Mouse (Mus musculus): ENCODE measurements around the gene Eif2ak4. TPM values are rescaled to one million over a fixed set of nuclear protein-coding genes. Genes with fewer than 3 reads are reported as not detected.

Eif2ak4 gene
- polyA plus RNA-seq, 1 experiment from 2014 or later, result 14.0 TPM

DNA sequence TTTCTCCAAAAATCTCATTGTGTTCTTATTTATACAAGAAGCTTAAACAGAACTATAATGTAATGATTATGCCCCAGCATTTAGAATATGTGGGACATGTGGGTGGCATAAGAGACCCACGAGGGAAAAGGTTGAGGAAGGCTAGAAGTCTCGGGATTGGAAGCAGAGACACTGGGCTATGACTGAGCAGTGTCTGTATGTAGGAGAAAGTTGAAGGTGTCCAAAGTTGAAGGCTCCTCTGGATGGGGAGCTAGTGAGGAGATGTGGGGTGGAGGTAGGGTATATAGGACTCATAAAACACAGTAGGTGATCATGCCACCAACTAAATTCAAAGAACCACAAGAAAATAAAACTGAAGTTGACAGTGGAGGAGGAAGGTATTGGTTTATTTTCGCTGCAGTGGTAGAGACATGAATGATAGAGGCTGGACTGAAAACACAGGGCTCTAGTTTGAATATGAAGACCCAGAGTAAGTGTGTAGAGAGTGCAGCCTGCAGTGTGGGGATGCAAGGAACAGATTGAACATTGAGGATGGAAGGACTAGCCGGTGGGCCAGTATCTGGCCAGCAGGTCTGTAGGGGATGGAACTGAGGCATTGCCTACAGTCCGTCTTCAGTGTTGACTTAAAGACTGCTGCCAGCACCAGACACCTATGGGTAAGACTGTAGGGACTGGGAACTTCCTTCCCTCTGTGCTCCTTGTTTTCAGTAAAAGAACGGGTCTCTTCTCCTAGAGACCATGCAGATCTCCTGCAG, 27.4 kb downstream of the Eif2ak4 start:
- H3K36me3 ChIP-seq (ENCODE audit: control insufficient read depth, insufficient read depth, low read length), result peaks cover 26% of the 10 kb centered on the region; the same call in 1 of the 2 replicates
- H3K27me3 ChIP-seq (replicated peaks; ENCODE audit: control insufficient read depth, insufficient read depth, low read length), result no peaks in the 10 kb centered on the region
- ATAC-seq (replicated peaks; ENCODE audit: low FRiP score), result no peak
- no peaks in the 10 kb centered on the region for H3K9me3 ChIP-seq (ENCODE audit: control insufficient read depth, low read length)
- no peak for DNase-seq (ENCODE audit: low spot score)
- WGBS, result 86% methylated on average over 6 of the region's 6 CpGs
- H3K4me1 ChIP-seq (replicated peaks; ENCODE audit: control insufficient read depth, insufficient read depth, low read length), result no peaks in the 10 kb centered on the region
- no peak overlapping the region for H3K4me2 ChIP-seq
- H3K4me3 ChIP-seq (ENCODE audit: low read depth, low read length), result no peak overlapping the region
- no peak overlapping the region for H3K27ac ChIP-seq (ENCODE audit: low read depth, low read length)
- no peak overlapping the region for H3K9ac ChIP-seq (ENCODE audit: low read depth, low read length)

GRCm38 (mm10) chr2:118418076-118418475, 29.7 kb downstream of the Eif2ak4 start:
- no peak overlapping the region for H3K9ac ChIP-seq (ENCODE audit: low read depth, low read length)
- H3K27ac ChIP-seq (ENCODE audit: low read depth, low read length), result no peak overlapping the region
- peaks cover 23% of the 10 kb centered on the region; the same call in 1 of the 2 replicates for H3K36me3 ChIP-seq (ENCODE audit: control insufficient read depth, insufficient read depth, low read length)
- H3K27me3 ChIP-seq (replicated peaks; ENCODE audit: control insufficient read depth, insufficient read depth, low read length), result no peaks in the 10 kb centered on the region
- no peaks in the 10 kb centered on the region for H3K4me1 ChIP-seq (replicated peaks; ENCODE audit: control insufficient read depth, insufficient read depth, low read length)
- ATAC-seq (replicated peaks; ENCODE audit: low FRiP score) (no peak), DNase-seq (ENCODE audit: low spot score) (no peak)
- WGBS, result 86% methylated on average over 4 of the region's 4 CpGs
- no peak overlapping the region for H3K4me3 ChIP-seq (ENCODE audit: low read depth, low read length)
- H3K9me3 ChIP-seq (ENCODE audit: control insufficient read depth, low read length), result no peaks in the 10 kb centered on the region
- H3K4me2 ChIP-seq, result no peak overlapping the region

DNA sequence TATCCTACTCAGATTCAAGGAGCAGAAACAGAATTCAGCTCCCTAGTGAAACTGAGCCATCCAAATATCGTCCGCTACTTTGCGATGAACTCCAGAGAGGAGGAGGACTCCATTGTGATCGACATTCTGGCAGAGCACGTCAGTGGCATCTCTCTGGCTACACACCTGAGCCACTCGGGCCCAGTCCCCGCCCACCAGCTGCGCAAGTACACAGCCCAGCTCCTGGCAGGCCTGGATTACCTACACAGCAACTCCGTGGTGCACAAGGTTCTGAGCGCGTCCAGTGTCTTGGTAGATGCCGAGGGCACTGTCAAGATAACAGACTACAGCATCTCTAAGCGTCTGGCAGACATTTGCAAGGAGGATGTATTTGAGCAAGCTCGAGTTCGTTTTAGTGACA, 33.5 kb downstream of the Eif2ak4 start:
- Histone ChIP-seq H3K4me1 (replicated peaks; ENCODE audit: control insufficient read depth, insufficient read depth, low read length) (no peaks in the 10 kb centered on the region), H3K9ac (ENCODE audit: low read depth, low read length) (no peak overlapping the region), H3K9me3 (ENCODE audit: control insufficient read depth, low read length) (no peaks in the 10 kb centered on the region), H3K4me2 (no peak overlapping the region), H3K4me3 (ENCODE audit: low read depth, low read length) (no peak overlapping the region), H3K27ac (ENCODE audit: low read depth, low read length) (no peak overlapping the region), H3K36me3 (ENCODE audit: control insufficient read depth, insufficient read depth, low read length) (peaks cover 19% of the 10 kb centered on the region; the same call in 1 of the 2 replicates), H3K27me3 (replicated peaks; ENCODE audit: control insufficient read depth, insufficient read depth, low read length) (no peaks in the 10 kb centered on the region)
- 88% methylated on average over 15 of the region's 15 CpGs for WGBS
- ATAC-seq (replicated peaks; ENCODE audit: low FRiP score) (no peak), DNase-seq (ENCODE audit: low spot score) (no peak)

DNA sequence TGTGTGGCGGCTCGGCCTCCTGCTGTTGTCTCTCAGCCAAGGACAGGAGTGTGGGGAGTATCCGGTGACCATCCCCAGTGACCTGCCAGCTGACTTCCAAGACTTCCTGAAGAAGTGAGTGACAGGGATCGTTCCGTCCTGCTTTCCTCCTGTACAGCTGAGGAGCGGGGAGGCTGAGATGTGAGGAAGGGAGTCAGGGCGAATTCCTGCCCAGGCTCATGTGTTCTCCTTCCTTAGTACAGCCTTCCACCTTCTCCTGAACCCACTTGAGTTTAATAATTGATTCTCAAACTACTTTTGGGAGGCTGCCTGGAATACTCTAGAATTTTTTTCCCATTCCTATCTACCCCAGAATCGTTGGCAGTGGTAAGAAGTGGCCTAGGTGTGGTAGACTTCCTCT, 34.0 kb downstream of the Eif2ak4 start:
- no peaks in the 10 kb centered on the region for H3K4me1 ChIP-seq (replicated peaks; ENCODE audit: control insufficient read depth, insufficient read depth, low read length)
- H3K27ac ChIP-seq (ENCODE audit: low read depth, low read length), result no peak overlapping the region
- H3K36me3 ChIP-seq (ENCODE audit: control insufficient read depth, insufficient read depth, low read length), result peaks cover 17% of the 10 kb centered on the region; the same call in 1 of the 2 replicates
- 86% methylated on average over 8 of the region's 8 CpGs for WGBS
- no peaks in the 10 kb centered on the region for H3K27me3 ChIP-seq (replicated peaks; ENCODE audit: control insufficient read depth, insufficient read depth, low read length)
- no peak overlapping the region for H3K4me3 ChIP-seq (ENCODE audit: low read depth, low read length)
- H3K4me2 ChIP-seq, result no peak overlapping the region
- H3K9ac ChIP-seq (ENCODE audit: low read depth, low read length), result no peak overlapping the region
- H3K9me3 ChIP-seq (ENCODE audit: control insufficient read depth, low read length), result no peaks in the 10 kb centered on the region
- DNase-seq (ENCODE audit: low spot score), result no peak
- no peak for ATAC-seq (replicated peaks; ENCODE audit: low FRiP score)

- Histone ChIP-seq H3K9ac (ENCODE audit: low read depth, low read length) (no peak overlapping the region), H3K4me1 (replicated peaks; ENCODE audit: control insufficient read depth, insufficient read depth, low read length) (no peaks in the 10 kb centered on the region), H3K36me3 (ENCODE audit: control insufficient read depth, insufficient read depth, low read length) (peaks cover 17% of the 10 kb centered on the region), H3K9me3 (ENCODE audit: control insufficient read depth, low read length) (no peaks in the 10 kb centered on the region), H3K27me3 (replicated peaks; ENCODE audit: control insufficient read depth, insufficient read depth, low read length) (no peaks in the 10 kb centered on the region), H3K27ac (ENCODE audit: low read depth, low read length) (no peak overlapping the region), H3K4me3 (ENCODE audit: low read depth, low read length) (no peak overlapping the region), H3K4me2 (no peak overlapping the region)
- ATAC-seq (replicated peaks; ENCODE audit: low FRiP score) (no peak), DNase-seq (ENCODE audit: low spot score) (no peak)
- 87% methylated on average over 6 of the region's 6 CpGs for WGBS
These were observed 39.9 kb downstream of the Eif2ak4 start for GRCm38 (mm10) chr2:118428296-118428695.

GRCm38 (mm10) chr2:118429297-118429696, 40.9 kb downstream of the Eif2ak4 start:
- WGBS, result 68% methylated on average over 9 of the region's 9 CpGs
- no peak overlapping the region for H3K27ac ChIP-seq (ENCODE audit: low read depth, low read length)
- no peaks in the 10 kb centered on the region for H3K9me3 ChIP-seq (ENCODE audit: control insufficient read depth, low read length)
- H3K4me1 ChIP-seq (replicated peaks; ENCODE audit: control insufficient read depth, insufficient read depth, low read length), result no peaks in the 10 kb centered on the region
- no peaks in the 10 kb centered on the region for H3K27me3 ChIP-seq (replicated peaks; ENCODE audit: control insufficient read depth, insufficient read depth, low read length)
- no peak for ATAC-seq (replicated peaks; ENCODE audit: low FRiP score)
- no peak overlapping the region for H3K9ac ChIP-seq (ENCODE audit: low read depth, low read length)
- peaks cover 25% of the 10 kb centered on the region for H3K36me3 ChIP-seq (ENCODE audit: control insufficient read depth, insufficient read depth, low read length)
- no peak overlapping the region for H3K4me2 ChIP-seq
- no peak for DNase-seq (ENCODE audit: low spot score)
- no peak overlapping the region for H3K4me3 ChIP-seq (ENCODE audit: low read depth, low read length)

GRCm38 (mm10) chr2:118430630-118431029, 42.2 kb downstream of the Eif2ak4 start:
- Histone ChIP-seq H3K36me3 (ENCODE audit: control insufficient read depth, insufficient read depth, low read length) (peaks cover 27% of the 10 kb centered on the region), H3K4me1 (replicated peaks; ENCODE audit: control insufficient read depth, insufficient read depth, low read length) (no peaks in the 10 kb centered on the region), H3K4me2 (no peak overlapping the region), H3K9ac (ENCODE audit: low read depth, low read length) (no peak overlapping the region), H3K4me3 (ENCODE audit: low read depth, low read length) (no peak overlapping the region), H3K27me3 (replicated peaks; ENCODE audit: control insufficient read depth, insufficient read depth, low read length) (no peaks in the 10 kb centered on the region), H3K9me3 (ENCODE audit: control insufficient read depth, low read length) (no peaks in the 10 kb centered on the region), H3K27ac (ENCODE audit: low read depth, low read length) (no peak overlapping the region)
- ATAC-seq (replicated peaks; ENCODE audit: low FRiP score) (no peak), DNase-seq (ENCODE audit: low spot score) (no peak)
- 79% methylated on average over 16 of the region's 16 CpGs for WGBS

- H3K36me3 ChIP-seq (ENCODE audit: control insufficient read depth, insufficient read depth, low read length), result peaks cover 28% of the 10 kb centered on the region
- H3K4me1 ChIP-seq (replicated peaks; ENCODE audit: control insufficient read depth, insufficient read depth, low read length), result no peaks in the 10 kb centered on the region
- H3K27me3 ChIP-seq (replicated peaks; ENCODE audit: control insufficient read depth, insufficient read depth, low read length), result no peaks in the 10 kb centered on the region
- no peak for DNase-seq (ENCODE audit: low spot score)
- H3K27ac ChIP-seq (ENCODE audit: low read depth, low read length), result no peak overlapping the region
- no peak overlapping the region for H3K4me3 ChIP-seq (ENCODE audit: low read depth, low read length)
- no peak overlapping the region for H3K4me2 ChIP-seq
- H3K9ac ChIP-seq (ENCODE audit: low read depth, low read length), result no peak overlapping the region
- ATAC-seq (replicated peaks; ENCODE audit: low FRiP score), result no peak
- WGBS, result 67% methylated on average over 5 of the region's 5 CpGs
- H3K9me3 ChIP-seq (ENCODE audit: control insufficient read depth, low read length), result no peaks in the 10 kb centered on the region
These were observed 43.2 kb downstream of the Eif2ak4 start for GRCm38 (mm10) chr2:118431589-118431988.

GRCm38 (mm10) chr2:118442172-118442571, 53.8 kb downstream of the Eif2ak4 start:
- Histone ChIP-seq H3K9me3 (ENCODE audit: control insufficient read depth, low read length) (no peaks in the 10 kb centered on the region), H3K27ac (ENCODE audit: low read depth, low read length) (no peak overlapping the region), H3K4me2 (no peak overlapping the region), H3K4me1 (replicated peaks; ENCODE audit: control insufficient read depth, insufficient read depth, low read length) (no peaks in the 10 kb centered on the region), H3K9ac (ENCODE audit: low read depth, low read length) (no peak overlapping the region), H3K4me3 (ENCODE audit: low read depth, low read length) (no peak overlapping the region), H3K36me3 (ENCODE audit: control insufficient read depth, insufficient read depth, low read length) (peaks cover 8% of the 10 kb centered on the region; the same call in 1 of the 2 replicates), H3K27me3 (replicated peaks; ENCODE audit: control insufficient read depth, insufficient read depth, low read length) (no peaks in the 10 kb centered on the region)
- ATAC-seq (replicated peaks; ENCODE audit: low FRiP score), result peak; percentile 65; the same call in 1 of the 2 replicates
- no peak for DNase-seq (ENCODE audit: low spot score)
- WGBS, result 81% methylated on average over 5 of the region's 5 CpGs
